Mouse (Mus musculus): ENCODE measurements at regions not wholly inside any gene's neighbourhood (a gene's known extent, or its start where the extent isn't known, plus 50 kb on each side); places are given as distances from the start of the nearest gene placed in this dataset.
"Not testable (repeated sequence)": the region's sequence is repeated elsewhere in the genome, so short reads cannot be mapped to it uniquely, and the experiment has no call there.

DNA sequence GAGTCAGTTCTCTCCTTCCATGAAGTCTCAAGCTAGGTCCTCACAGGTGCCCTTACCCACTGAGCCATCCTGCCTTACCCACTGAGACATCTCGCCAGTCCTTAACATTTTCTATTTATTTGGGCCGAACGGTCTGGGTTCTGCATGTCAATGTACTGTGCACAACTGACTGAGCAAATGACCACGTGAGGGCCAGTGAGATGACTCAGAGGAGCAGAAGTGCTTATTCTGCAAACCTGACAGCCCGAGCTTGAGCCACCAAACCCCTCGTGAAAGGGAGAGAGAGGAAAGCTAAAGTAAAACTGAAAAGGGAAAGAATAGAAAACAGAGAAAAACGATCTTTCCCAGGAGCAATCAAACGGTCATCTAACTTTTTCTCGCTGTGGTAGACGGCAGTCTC lies 52.2 kb upstream of the Nmd3 start:
- CTCF ChIA-PET: no interaction called here
- POLR2A ChIA-PET: no interaction called here

DNA sequence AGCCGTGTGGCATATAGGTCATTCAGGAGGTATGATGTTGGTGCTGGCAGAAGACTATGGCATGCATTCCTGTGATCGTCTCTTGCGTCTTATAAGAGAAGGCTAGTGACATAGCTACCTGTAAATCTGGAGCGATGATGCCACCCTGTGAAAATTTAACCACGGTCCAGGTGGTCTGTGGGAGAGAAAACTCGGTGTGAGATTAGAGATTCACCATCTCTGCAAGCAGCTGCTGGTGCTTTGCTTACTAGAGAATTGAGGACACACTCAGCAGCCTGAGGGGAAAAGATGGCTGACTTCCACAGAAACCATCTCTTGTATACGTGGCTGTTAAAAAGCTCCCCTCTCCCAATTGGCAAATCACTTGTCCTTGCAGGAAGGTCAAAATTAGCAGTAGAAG lies 54.0 kb upstream of the Nmd3 start:
- CTCF ChIA-PET: no interaction called here

DNA sequence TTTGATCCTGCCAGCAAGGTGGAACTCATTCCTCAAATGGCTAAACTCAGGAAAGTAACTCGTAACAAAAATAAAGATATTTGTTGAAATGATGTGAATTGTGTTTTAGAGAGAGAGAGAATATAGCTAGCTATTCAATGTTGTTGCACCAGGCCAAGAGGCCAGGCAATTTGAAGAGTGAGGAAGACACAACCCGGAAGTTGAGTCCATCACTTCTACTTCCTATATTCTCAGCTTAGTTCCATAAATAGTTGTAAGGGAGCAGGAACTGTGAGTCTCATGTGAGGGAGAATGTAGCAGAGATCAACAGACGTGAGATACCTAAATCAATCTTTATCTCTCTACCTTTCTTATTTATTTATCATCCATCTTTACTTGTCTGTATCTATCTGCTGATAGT lies 54.4 kb upstream of the Nmd3 start:
- CTCF ChIA-PET: no interaction called here
- POLR2A ChIA-PET: interaction anchor here in 1 of 4 experiments (1.1 kb wide), 1 partner anchor 9 kb away, joined by 5 read pairs; no protein-coding TSS in a partner anchor

More for the DNA sequence above, 54.0 kb upstream of the Nmd3 start:
- POLR2A ChIA-PET: no interaction called here

DNA sequence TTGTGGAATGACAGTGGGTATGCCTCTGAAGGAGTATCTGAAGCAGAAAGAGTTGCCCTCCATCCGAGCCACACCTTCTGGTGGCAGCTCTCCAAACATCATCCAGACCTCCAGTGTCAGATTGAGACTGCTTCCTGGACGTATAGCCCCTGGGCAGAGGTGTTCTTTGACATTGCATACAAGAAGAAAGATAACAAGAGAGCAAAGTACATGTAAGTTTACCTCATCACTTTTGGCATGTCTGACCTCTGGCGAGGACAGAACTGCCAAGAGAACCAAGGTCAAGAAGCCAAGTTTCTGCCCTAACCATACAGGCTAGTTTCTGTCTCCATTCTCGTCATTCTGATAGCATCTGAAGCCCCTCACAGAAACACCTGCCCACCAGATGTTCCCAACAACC lies 57.5 kb upstream of the Nmd3 start:
- ChIA-PET POLR2A (no interaction called here), CTCF (interaction anchor here in 1 of 4 experiments (0.6 kb wide), 1 partner anchor 267 kb away, joined by 3 read pairs; no protein-coding TSS in a partner anchor)

GRCm38 (mm10) chr3:69658185-69658584 lies 59.4 kb upstream of the B3galnt1 start:
- POLR2A ChIA-PET: interaction anchor here in 2 of 4 experiments (0.6 to 1.8 kb wide), 6 partner anchors 9 to 34 kb away, joined by 3 to 5 read pairs (median 4); no protein-coding TSS in a partner anchor
- CTCF ChIA-PET: no interaction called here

- POLR2A ChIA-PET: interaction anchor here in 2 of 4 experiments (0.6 to 1.8 kb wide), 6 partner anchors 9 to 32 kb away, joined by 3 to 5 read pairs (median 4); no protein-coding TSS in a partner anchor
- CTCF ChIA-PET: no interaction called here
Measured at GRCm38 (mm10) chr3:69657570-69657969, 58.8 kb upstream of the B3galnt1 start.

GRCm38 (mm10) chr3:69655651-69656050 lies 56.9 kb upstream of the B3galnt1 start:
- CTCF ChIA-PET, POLR2A ChIA-PET: not testable (repeated sequence)

GRCm38 (mm10) chr3:69655001-69655400 lies 56.2 kb upstream of the B3galnt1 start:
- POLR2A ChIA-PET: interaction anchor here in 1 of 4 experiments (0.9 kb wide), 1 partner anchor 23 kb away, joined by 3 read pairs; no protein-coding TSS in a partner anchor
- CTCF ChIA-PET: no interaction called here

- CTCF ChIA-PET, POLR2A ChIA-PET: not testable (repeated sequence)
Measured at GRCm38 (mm10) chr3:69653361-69653760, 54.6 kb upstream of the B3galnt1 start.

DNA sequence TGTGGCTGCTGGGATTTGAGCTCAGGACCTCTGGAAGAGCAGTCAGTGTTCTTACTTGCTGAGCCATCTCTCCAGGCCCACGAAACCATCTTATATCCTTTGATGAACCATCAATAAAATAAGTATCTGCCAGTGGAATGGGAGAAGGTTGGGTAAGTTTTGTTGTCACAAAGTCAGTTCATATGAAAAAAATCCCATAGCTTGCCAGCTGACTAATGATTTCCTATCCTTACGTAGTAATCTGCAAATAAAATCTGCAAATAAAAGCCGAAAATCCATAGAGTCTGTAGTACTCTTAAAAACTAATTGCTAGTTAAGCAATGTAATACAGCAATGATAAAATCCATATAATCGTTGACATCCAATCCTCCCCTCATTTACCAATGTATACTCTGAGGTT lies 50.8 kb upstream of the B3galnt1 start:
- ChIA-PET POLR2A (interaction anchor here in 1 of 4 experiments (0.6 to 1.6 kb wide), 2 partner anchors 14 to 364 kb away, joined by 3 to 4 read pairs; no protein-coding TSS in a partner anchor), CTCF (no interaction called here)
